Mouse (Mus musculus): Measurements from ENCODE around the gene Gmeb1.
"Not testable (repeated sequence)": the region's sequence is repeated elsewhere in the genome, so short reads cannot be mapped to it uniquely, and the experiment has no call there.

The Gmeb1 gene

GRCm38 (mm10) chr4:132222001-132222400 lies 39.4 kb downstream of the Gmeb1 start:
- DNase-seq (ENCODE audit: low spot score) = not testable (repeated sequence)

DNA sequence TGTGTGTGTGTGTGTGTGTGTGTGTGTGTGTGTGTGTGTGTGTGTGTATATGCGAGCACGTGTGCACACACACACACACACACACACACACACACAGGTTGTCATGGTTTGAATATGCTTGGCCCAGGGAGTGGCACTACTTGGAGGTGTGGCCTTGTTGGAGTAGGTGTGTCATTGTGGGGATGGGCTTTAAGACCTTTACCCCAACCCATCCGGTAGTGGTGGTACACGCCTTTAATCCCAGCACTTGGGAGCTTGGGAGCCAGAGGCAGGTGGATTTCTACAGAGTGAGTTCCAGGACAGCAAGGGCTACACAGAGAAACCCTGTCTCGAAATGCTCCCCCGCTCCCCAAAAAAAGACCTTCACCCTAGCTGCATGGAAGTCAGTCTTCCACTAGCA lies 43.0 kb downstream of the Gmeb1 start:
- DNase-seq (ENCODE audit: low spot score) = not testable (repeated sequence)

DNA sequence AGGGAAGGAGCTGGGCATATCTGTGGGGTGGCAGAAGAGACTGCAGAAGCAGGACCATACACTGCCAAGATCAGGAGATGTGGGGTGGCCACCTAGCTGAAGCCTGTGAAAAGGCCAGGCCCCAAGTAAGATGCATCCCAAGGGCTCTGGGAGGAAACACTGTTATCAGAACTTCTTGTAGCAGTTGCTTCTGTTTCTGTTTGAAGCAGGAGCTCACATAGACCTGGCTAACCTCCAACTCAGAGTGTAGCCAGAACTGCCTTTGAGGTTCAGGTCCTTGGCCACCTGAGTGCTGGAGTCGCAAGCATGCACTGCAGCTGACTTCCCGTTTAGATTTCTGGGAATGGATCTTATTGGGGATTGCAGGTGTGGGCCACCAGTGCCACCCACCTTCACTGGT lies 43.6 kb downstream of the Gmeb1 start:
- DNase-seq (ENCODE audit: low spot score) = no peak

GRCm38 (mm10) chr4:132216602-132217001 lies 44.8 kb downstream of the Gmeb1 start:
- DNase-seq (ENCODE audit: low spot score) = no peak

DNA sequence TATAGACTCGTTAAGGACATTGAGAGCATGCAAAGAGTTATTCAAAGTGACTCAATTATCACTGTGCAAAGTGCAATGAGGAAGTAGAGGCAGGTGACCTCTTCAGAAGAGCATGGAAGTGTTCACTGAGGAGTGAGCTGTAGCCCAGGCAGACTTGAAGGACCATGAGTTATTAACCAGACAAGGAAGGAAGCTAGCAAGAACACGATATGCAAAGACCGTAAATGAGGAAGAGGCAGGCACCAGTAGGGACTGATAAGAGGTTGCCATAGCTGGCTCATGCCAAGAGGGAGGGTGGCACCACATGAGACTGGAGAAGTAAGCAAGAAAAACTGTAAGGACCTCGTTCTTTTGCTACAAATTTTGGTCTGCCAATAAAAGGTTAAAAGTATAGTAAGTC lies 46.6 kb downstream of the Gmeb1 start:
- no peak for DNase-seq (ENCODE audit: low spot score)

GRCm38 (mm10) chr4:132211953-132212734 lies 49.3 kb downstream of the Gmeb1 start, which contains the start of gene Ythdf2:
TSS of gene Ythdf2 (minus strand) at chr4:132212303.
- DNase-seq (ENCODE audit: low spot score) = peak; percentile 92

GRCm38 (mm10) chr4:132211091-132211942 lies 50.1 kb downstream of the Gmeb1 start:
- DNase-seq (ENCODE audit: low spot score) = no peak

- no peak for DNase-seq (ENCODE audit: low spot score)
Measured at GRCm38 (mm10) chr4:132210325-132210724, 51.1 kb downstream of the Gmeb1 start.

DNA sequence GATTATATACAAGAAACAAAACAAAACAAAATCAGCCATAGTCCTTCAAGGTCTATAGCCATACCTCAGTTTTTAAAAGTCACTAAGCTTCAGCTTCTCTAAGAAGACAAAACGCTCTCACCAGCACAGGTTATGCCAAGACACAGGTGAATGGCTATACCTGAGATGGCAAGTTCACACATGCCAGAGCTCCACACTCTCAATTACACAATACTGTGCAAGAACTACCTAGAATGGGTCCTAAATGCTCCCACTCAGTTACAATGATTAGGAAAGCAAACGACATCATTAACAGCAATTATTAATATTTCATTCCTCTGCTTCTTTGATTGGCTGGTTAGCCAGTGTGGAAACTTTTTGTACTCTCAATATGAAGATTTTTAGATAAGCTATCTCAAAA lies 52.1 kb downstream of the Gmeb1 start:
- DNase-seq (ENCODE audit: low spot score) = no peak

DNA sequence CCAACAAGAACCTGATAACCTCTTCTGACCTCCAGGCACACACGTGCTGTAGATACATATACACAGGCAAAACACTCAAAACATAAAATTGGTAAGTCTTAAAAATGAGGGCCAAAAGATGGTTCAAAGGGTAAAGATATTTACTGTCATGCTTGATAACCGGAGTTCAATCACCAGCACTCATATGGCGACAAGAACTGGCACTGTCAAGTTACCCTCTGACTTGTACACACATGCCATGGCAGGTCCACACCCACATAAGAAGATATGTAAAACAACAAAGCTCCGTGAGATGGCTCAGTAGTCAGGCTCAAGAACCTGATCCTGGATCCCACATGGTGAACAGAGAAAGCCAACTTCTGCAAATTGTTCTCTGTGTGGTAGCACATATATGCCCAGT lies 54.1 kb downstream of the Gmeb1 start:
- DNase-seq (ENCODE audit: low spot score) = no peak

DNA sequence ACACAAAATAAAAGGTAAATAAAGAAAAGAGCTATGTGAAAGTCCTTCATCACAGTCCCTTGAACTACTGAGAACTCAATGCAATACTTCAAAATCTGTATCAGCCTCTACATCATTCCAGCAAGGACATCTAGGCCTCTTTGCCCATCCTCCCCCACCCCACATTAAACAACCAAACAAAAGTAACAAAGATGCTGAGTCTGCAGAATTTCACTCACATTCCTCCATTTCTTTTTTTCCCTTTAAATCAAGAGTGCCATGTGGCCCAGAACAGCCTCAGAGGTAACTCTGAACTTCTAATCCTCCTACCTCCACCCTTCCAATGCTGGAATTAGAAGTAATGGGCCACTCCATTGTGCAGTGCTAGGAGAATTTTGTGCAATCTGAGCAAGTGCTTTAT lies 62.6 kb downstream of the Gmeb1 start:
- no peak for DNase-seq (ENCODE audit: low spot score)

- DNase-seq (ENCODE audit: low spot score) = peak; percentile 18
Measured at GRCm38 (mm10) chr4:132198285-132198712, 63.1 kb downstream of the Gmeb1 start.

DNA sequence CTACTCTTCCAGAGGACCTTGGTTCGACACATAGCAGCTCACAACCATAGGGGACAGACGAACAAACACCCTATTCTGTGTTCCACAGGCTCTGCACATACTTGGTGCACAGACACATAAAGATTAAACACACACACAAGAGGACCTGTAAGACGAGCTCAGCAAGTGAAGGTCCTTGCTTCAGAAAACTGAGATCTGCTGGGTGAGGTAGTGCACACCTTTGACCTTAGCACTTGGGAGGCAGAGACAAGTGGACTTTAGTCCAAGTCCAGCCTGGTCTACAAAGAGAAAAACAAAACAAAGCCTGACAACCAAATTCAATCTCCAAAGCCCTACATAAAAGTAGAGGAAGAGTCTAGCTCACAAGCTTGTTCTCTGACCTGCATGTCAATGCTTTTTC lies 66.4 kb downstream of the Gmeb1 start:
- no peak for DNase-seq (ENCODE audit: low spot score)

GRCm38 (mm10) chr4:132194373-132194772 lies 67.0 kb downstream of the Gmeb1 start:
- DNase-seq (ENCODE audit: low spot score) = no peak

- no peak for DNase-seq (ENCODE audit: low spot score)
Measured at GRCm38 (mm10) chr4:132187826-132188401, 73.5 kb downstream of the Gmeb1 start.

GRCm38 (mm10) chr4:132183162-132183561 lies 78.2 kb downstream of the Gmeb1 start:
- DNase-seq (ENCODE audit: low spot score) = no peak

GRCm38 (mm10) chr4:132181721-132182658 lies 79.4 kb downstream of the Gmeb1 start:
- no peak for DNase-seq (ENCODE audit: low spot score)

- DNase-seq (ENCODE audit: low spot score) = no peak
Measured at GRCm38 (mm10) chr4:132180710-132181109, 80.7 kb downstream of the Gmeb1 start.

DNA sequence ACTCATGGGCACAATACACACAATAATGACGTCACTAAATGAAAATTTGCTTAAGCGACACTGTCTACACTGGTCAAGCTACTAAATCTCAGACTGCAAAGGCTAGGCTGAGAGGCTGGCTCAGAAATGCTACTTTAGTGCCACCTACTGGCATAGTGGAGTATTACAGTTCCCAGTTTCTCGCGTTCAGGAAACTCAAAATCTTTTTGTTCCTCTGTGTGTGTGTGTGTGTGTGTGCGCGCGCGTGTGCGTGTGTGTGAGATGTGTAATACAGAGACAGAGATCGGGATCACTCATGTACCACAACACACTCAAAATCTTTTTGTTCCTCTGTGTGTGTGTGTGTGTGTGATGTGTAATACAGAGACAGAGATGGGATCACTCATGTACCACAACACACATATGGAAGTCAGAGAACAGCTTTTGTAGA lies 82.8 kb downstream of the Gmeb1 start:
- DNase-seq (ENCODE audit: low spot score) = no peak

- no peak for DNase-seq (ENCODE audit: low spot score)
Measured at GRCm38 (mm10) chr4:132176474-132176873, 84.9 kb downstream of the Gmeb1 start.
